Mouse (Mus musculus): ENCODE measurements around the gene Kmt2e. TPM values are rescaled to one million over a fixed set of nuclear protein-coding genes. Genes with fewer than 3 reads are reported as not detected.

Kmt2e gene
- total RNA-seq, 1 experiment = 9.1 TPM

DNA sequence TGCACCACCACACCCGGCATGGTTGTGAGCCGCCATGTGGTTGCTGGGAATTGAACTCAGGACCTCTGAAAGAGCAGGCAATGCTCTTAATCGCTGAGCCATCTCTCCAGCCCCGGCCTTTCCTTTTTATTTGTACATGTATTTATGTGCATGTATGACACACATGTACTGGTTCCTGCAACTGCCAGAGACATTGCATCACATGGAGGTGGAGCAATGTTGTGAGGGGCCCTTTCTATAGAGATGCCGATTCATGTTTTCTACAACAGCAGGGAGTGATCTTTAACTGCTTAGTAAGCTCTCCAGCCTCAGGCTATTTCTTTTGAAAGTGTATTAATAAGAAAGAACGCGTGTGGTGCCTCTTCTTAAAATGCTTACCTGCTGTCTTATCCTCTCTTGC, 49.6 kb downstream of the Kmt2e start:
- peaks cover 4% of the 10 kb centered on the region for H3K36me3 ChIP-seq (ENCODE audit: control insufficient read depth, insufficient read depth, low read length, poor library complexity, severe bottlenecking)
- no peak overlapping the region for H3K27ac ChIP-seq (ENCODE audit: insufficient read depth, low read depth, low read length, poor library complexity, severe bottlenecking)
- H3K9me3 ChIP-seq (ENCODE audit: control insufficient read depth, insufficient read depth, low read depth, low read length) = no peaks in the 10 kb centered on the region
- no peak for DNase-seq (ENCODE audit: low read depth, low spot score)
- no peak overlapping the region for H3K9ac ChIP-seq (ENCODE audit: insufficient read depth, low read depth, low read length, poor library complexity, severe bottlenecking)
- in situ Hi-C loops (cut with MboI; ENCODE audit: low sequenced_read_pairs in 2 of 2, unreplicated experiment in 2 of 2) = no loop called here
- no peak for TF ChIP-seq HCFC1 (IDR thresholded peaks at IDR 0.05; ENCODE audit: borderline replicate concordance, insufficient read depth, low read length)
- TF ChIP-seq ZC3H11A (IDR thresholded peaks at IDR 0.05; ENCODE audit: borderline replicate concordance, low read depth, low read length) = no peak
- no peak for TF ChIP-seq MAFK (IDR thresholded peaks at IDR 0.05; ENCODE audit: insufficient read depth, low read depth, low read length)
- TF ChIP-seq ZNF384 (IDR thresholded peaks at IDR 0.05; ENCODE audit: low read depth, low read length) = no peak
- no peak for TF ChIP-seq CHD2 (IDR thresholded peaks at IDR 0.05; ENCODE audit: low read depth, low read length)
- no peaks in the 10 kb centered on the region for H3K4me1 ChIP-seq (ENCODE audit: control insufficient read depth in 2 of 2, insufficient read depth in 2 of 2, low read length in 2 of 2, poor library complexity in 1 of 2)
- no peak overlapping the region for H3K4me3 ChIP-seq (ENCODE audit: insufficient read depth in 1 of 2, low read depth in 1 of 2, low read length in 2 of 2, poor library complexity in 1 of 2, severe bottlenecking in 1 of 2)

DNA sequence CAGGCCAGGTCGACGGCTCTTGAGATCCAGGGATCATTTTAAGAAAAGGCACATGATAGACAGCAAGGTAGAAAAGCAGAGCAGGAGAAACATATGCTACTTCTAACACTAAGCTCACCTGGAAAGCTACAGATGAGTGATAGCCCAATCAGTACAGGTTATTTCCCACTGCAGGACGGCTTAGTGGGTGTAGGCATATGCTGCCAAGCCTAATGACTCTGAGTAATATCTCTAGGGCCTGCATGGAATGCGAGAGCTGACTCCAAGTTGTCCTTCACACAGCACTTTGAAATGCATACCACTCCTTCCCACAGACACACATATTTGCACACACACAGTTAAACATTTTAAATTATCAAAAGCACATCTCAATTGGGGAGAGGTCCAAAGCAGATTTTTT, 55.0 kb downstream of the Kmt2e start:
- TF ChIP-seq CHD2 (IDR thresholded peaks at IDR 0.05; ENCODE audit: low read depth, low read length) (no peak), HCFC1 (IDR thresholded peaks at IDR 0.05; ENCODE audit: borderline replicate concordance, insufficient read depth, low read length) (no peak), MAFK (IDR thresholded peaks at IDR 0.05; ENCODE audit: insufficient read depth, low read depth, low read length) (no peak), ZNF384 (IDR thresholded peaks at IDR 0.05; ENCODE audit: low read depth, low read length) (no peak), ZC3H11A (IDR thresholded peaks at IDR 0.05; ENCODE audit: borderline replicate concordance, low read depth, low read length) (no peak)
- no peak overlapping the region for H3K4me3 ChIP-seq (ENCODE audit: insufficient read depth in 1 of 2, low read depth in 1 of 2, low read length in 2 of 2, poor library complexity in 1 of 2, severe bottlenecking in 1 of 2)
- H3K9ac ChIP-seq (ENCODE audit: insufficient read depth, low read depth, low read length, poor library complexity, severe bottlenecking) = no peak overlapping the region
- H3K9me3 ChIP-seq (ENCODE audit: control insufficient read depth, insufficient read depth, low read depth, low read length) = no peaks in the 10 kb centered on the region
- in situ Hi-C loops (cut with MboI; ENCODE audit: low sequenced_read_pairs in 2 of 2, unreplicated experiment in 2 of 2) = no loop called here
- no peaks in the 10 kb centered on the region for H3K4me1 ChIP-seq (ENCODE audit: control insufficient read depth in 2 of 2, insufficient read depth in 2 of 2, low read length in 2 of 2, poor library complexity in 1 of 2)
- no peak for DNase-seq (ENCODE audit: low read depth, low spot score)
- no peak overlapping the region for H3K27ac ChIP-seq (ENCODE audit: insufficient read depth, low read depth, low read length, poor library complexity, severe bottlenecking)
- H3K36me3 ChIP-seq (ENCODE audit: control insufficient read depth, insufficient read depth, low read length, poor library complexity, severe bottlenecking) = peaks cover 9% of the 10 kb centered on the region

DNA sequence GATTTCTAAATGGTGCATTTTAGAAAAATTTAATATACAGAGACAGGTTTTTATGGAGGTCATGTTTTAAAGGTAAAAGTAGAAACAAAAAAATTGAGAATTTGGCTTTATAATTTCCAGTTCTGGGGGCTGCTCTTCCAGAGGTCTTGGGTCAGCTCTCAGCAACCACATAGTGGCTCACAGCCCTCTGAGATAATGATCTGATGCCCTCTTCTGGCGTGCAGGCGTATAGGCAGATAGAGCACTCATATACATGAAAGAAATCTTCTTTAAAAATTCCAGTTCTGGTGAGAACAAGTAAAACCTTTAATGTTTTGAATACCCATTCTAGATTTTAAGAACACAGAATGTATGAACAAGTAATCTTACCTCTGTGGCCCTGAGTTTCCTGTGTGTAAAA, 56.6 kb downstream of the Kmt2e start:
- H3K36me3 ChIP-seq (ENCODE audit: control insufficient read depth, insufficient read depth, low read length, poor library complexity, severe bottlenecking) = peaks cover 9% of the 10 kb centered on the region
- no peak overlapping the region for H3K9ac ChIP-seq (ENCODE audit: insufficient read depth, low read depth, low read length, poor library complexity, severe bottlenecking)
- in situ Hi-C loops (cut with MboI; ENCODE audit: low sequenced_read_pairs in 2 of 2, unreplicated experiment in 2 of 2) = no loop called here
- H3K4me1 ChIP-seq (ENCODE audit: control insufficient read depth in 2 of 2, insufficient read depth in 2 of 2, low read length in 2 of 2, poor library complexity in 1 of 2) = no peaks in the 10 kb centered on the region
- H3K9me3 ChIP-seq (ENCODE audit: control insufficient read depth, insufficient read depth, low read depth, low read length) = no peaks in the 10 kb centered on the region
- no peak overlapping the region for H3K27ac ChIP-seq (ENCODE audit: insufficient read depth, low read depth, low read length, poor library complexity, severe bottlenecking)
- TF ChIP-seq ZC3H11A (IDR thresholded peaks at IDR 0.05; ENCODE audit: borderline replicate concordance, low read depth, low read length) (no peak), CHD2 (IDR thresholded peaks at IDR 0.05; ENCODE audit: low read depth, low read length) (no peak), ZNF384 (IDR thresholded peaks at IDR 0.05; ENCODE audit: low read depth, low read length) (no peak), MAFK (IDR thresholded peaks at IDR 0.05; ENCODE audit: insufficient read depth, low read depth, low read length) (no peak), HCFC1 (IDR thresholded peaks at IDR 0.05; ENCODE audit: borderline replicate concordance, insufficient read depth, low read length) (no peak)
- no peak for DNase-seq (ENCODE audit: low read depth, low spot score)
- no peak overlapping the region for H3K4me3 ChIP-seq (ENCODE audit: insufficient read depth in 1 of 2, low read depth in 1 of 2, low read length in 2 of 2, poor library complexity in 1 of 2, severe bottlenecking in 1 of 2)

GRCm38 (mm10) chr5:23496396-23496795, 62.2 kb downstream of the Kmt2e start:
- Histone ChIP-seq H3K9ac (ENCODE audit: insufficient read depth, low read depth, low read length, poor library complexity, severe bottlenecking) (no peak overlapping the region), H3K4me3 (ENCODE audit: insufficient read depth in 1 of 2, low read depth in 1 of 2, low read length in 2 of 2, poor library complexity in 1 of 2, severe bottlenecking in 1 of 2) (no peak overlapping the region), H3K27ac (ENCODE audit: insufficient read depth, low read depth, low read length, poor library complexity, severe bottlenecking) (no peak overlapping the region), H3K9me3 (ENCODE audit: control insufficient read depth, insufficient read depth, low read depth, low read length) (no peaks in the 10 kb centered on the region), H3K36me3 (ENCODE audit: control insufficient read depth, insufficient read depth, low read length, poor library complexity, severe bottlenecking) (peaks cover 23% of the 10 kb centered on the region), H3K4me1 (ENCODE audit: control insufficient read depth in 2 of 2, insufficient read depth in 2 of 2, low read length in 2 of 2, poor library complexity in 1 of 2) (peaks cover 0 to 3% of the 10 kb centered on the region in 2 experiments; a peak in 1 of 4 replicates)
- TF ChIP-seq CHD2 (IDR thresholded peaks at IDR 0.05; ENCODE audit: low read depth, low read length) (no peak), ZNF384 (IDR thresholded peaks at IDR 0.05; ENCODE audit: low read depth, low read length) (no peak), MAFK (IDR thresholded peaks at IDR 0.05; ENCODE audit: insufficient read depth, low read depth, low read length) (no peak), ZC3H11A (IDR thresholded peaks at IDR 0.05; ENCODE audit: borderline replicate concordance, low read depth, low read length) (no peak), HCFC1 (IDR thresholded peaks at IDR 0.05; ENCODE audit: borderline replicate concordance, insufficient read depth, low read length) (no peak)
- in situ Hi-C loops (cut with MboI; ENCODE audit: low sequenced_read_pairs in 2 of 2, unreplicated experiment in 2 of 2) = no loop called here
- DNase-seq (ENCODE audit: low read depth, low spot score) = no peak

DNA sequence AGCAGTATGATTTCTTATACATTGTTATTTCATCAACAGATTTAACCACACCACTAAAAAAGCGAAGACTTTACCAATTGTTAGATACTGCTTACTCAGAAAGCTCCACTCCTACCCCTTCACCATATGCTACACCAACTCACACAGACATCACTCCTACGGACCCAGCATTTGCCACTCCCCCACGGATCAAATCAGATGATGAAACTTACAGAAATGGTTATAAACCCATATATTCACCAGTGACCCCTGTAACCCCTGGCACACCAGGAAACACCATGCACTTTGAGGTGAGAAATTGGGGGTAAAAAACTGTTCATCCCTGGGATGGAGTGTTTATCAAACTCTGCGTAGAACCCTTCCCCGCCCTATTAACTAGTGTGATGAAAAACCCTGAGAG, 62.7 kb downstream of the Kmt2e start:
- Histone ChIP-seq H3K4me1 (ENCODE audit: control insufficient read depth in 2 of 2, insufficient read depth in 2 of 2, low read length in 2 of 2, poor library complexity in 1 of 2) (peaks cover 0 to 7% of the 10 kb centered on the region in 2 experiments; a peak in 1 of 4 replicates), H3K9me3 (ENCODE audit: control insufficient read depth, insufficient read depth, low read depth, low read length) (no peaks in the 10 kb centered on the region), H3K9ac (ENCODE audit: insufficient read depth, low read depth, low read length, poor library complexity, severe bottlenecking) (no peak overlapping the region), H3K27ac (ENCODE audit: insufficient read depth, low read depth, low read length, poor library complexity, severe bottlenecking) (no peak overlapping the region), H3K36me3 (ENCODE audit: control insufficient read depth, insufficient read depth, low read length, poor library complexity, severe bottlenecking) (peaks cover 28% of the 10 kb centered on the region), H3K4me3 (ENCODE audit: insufficient read depth in 1 of 2, low read depth in 1 of 2, low read length in 2 of 2, poor library complexity in 1 of 2, severe bottlenecking in 1 of 2) (no peak overlapping the region)
- DNase-seq (ENCODE audit: low read depth, low spot score) = no peak
- TF ChIP-seq ZNF384 (IDR thresholded peaks at IDR 0.05; ENCODE audit: low read depth, low read length) = no peak
- TF ChIP-seq CHD2 (IDR thresholded peaks at IDR 0.05; ENCODE audit: low read depth, low read length) = no peak
- no peak for TF ChIP-seq ZC3H11A (IDR thresholded peaks at IDR 0.05; ENCODE audit: borderline replicate concordance, low read depth, low read length)
- TF ChIP-seq HCFC1 (IDR thresholded peaks at IDR 0.05; ENCODE audit: borderline replicate concordance, insufficient read depth, low read length) = no peak
- TF ChIP-seq MAFK (IDR thresholded peaks at IDR 0.05; ENCODE audit: insufficient read depth, low read depth, low read length) = no peak
- in situ Hi-C loops (cut with MboI; ENCODE audit: low sequenced_read_pairs in 2 of 2, unreplicated experiment in 2 of 2) = no loop called here

Measured in ES-E14 (cell line).